Mouse (Mus musculus) spleen, adult 2 months (tissue): ENCODE measurements around the gene Slc17a6.

Source experiments
- CTCF ChIP-seq: fragments of 200-500 bp; IDR thresholded peaks from 2 replicates; pipeline ENCODE4 v1.5.1; 2011; ENCODE audit warnings: mild to moderate bottlenecking, inconsistent platforms; ENCODE audit not compliant: insufficient read depth, insufficient read length, insufficient replicate concordance; ENCODE audit errors: extremely low read depth
- POLR2A ChIP-seq: fragments of 200-500 bp; IDR thresholded peaks from 2 replicates; pipeline ENCODE4 v1.6.1; 2011; ENCODE audit warnings: low read depth, low read length, inconsistent platforms

GRCm38 (mm10) chr7:51600021-51600420 is 21.8 kb upstream of the Slc17a6 start:
- TF ChIP-seq CTCF (no peak), POLR2A (no peak)
